Mouse (Mus musculus) ES-Bruce4 (cell line): ENCODE measurements around the gene Meis2. TPM values are rescaled to one million over a fixed set of nuclear protein-coding genes. Genes with fewer than 3 reads are reported as not detected.

Experiments
- H3K27ac ChIP-seq: 2 replicates; pipeline ENCODE4 v1.5.1; 2012; ENCODE audit warnings: low read length, inconsistent platforms; ENCODE audit not compliant: insufficient read depth
- H3K27me3 ChIP-seq: 2 replicates; pipeline ENCODE4 v1.6.1; 2012; ENCODE audit warnings: mild to moderate bottlenecking, low read length, inconsistent platforms; ENCODE audit not compliant: control insufficient read depth, poor library complexity, insufficient read depth, severe bottlenecking
- H3K36me3 ChIP-seq: 2 replicates; pipeline ENCODE4 v1.6.1; 2012; ENCODE audit warnings: inconsistent platforms, mild to moderate bottlenecking, low read length, moderate library complexity; ENCODE audit not compliant: control insufficient read depth, poor library complexity, insufficient read depth, severe bottlenecking
- H3K4me1 ChIP-seq: one replicate; pipeline ENCODE4 v1.8.1; 2011; ENCODE audit warnings: low read length; ENCODE audit not compliant: control insufficient read depth, insufficient read depth
- H3K4me3 ChIP-seq: 2 replicates; pipeline ENCODE4 v1.5.1; 2011; ENCODE audit warnings: low read depth, mild to moderate bottlenecking, low read length
- H3K9ac ChIP-seq: 2 replicates; pipeline ENCODE4 v1.6.1; 2012; ENCODE audit warnings: low read depth, mild to moderate bottlenecking, inconsistent platforms; ENCODE audit not compliant: poor library complexity, severe bottlenecking
- H3K9me3 ChIP-seq: replicated peaks from 2 replicates; pipeline ENCODE4 v1.6.1; 2012; ENCODE audit warnings: mild to moderate bottlenecking, low read length, inconsistent platforms; ENCODE audit not compliant: control insufficient read depth, poor library complexity, insufficient read depth, severe bottlenecking
- CTCF ChIP-seq: IDR thresholded peaks from one replicate; pipeline ENCODE4 v1.8.1; 2011; ENCODE audit warnings: low read depth, low read length
- EP300 ChIP-seq: IDR thresholded peaks from 2 replicates; pipeline ENCODE4 v1.6.1; 2011; ENCODE audit warnings: low read depth, low read length; ENCODE audit not compliant: insufficient read depth
- POLR2A ChIP-seq: IDR thresholded peaks from one replicate; pipeline ENCODE4 v1.8.1; 2011; ENCODE audit warnings: low read length; ENCODE audit not compliant: insufficient read depth
- polyA plus RNA-seq: library from polyadenylated mRNA; stranded (reverse); fragments of >200 nt; gene quantifications from 2 replicates; pipeline ENCODE4 v1.2.4, GENCODE M21; 2011; ENCODE audit warnings: low read depth; ENCODE audit not compliant: missing spikeins, insufficient read depth, insufficient read length

Meis2 gene
- polyA plus RNA-seq, 1 experiment = 1.5 TPM

GRCm38 (mm10) chr2:115888336-115889077, 177.1 kb downstream of the Meis2 start:
- Histone ChIP-seq H3K27me3 (no peaks in the 10 kb centered on the region; the same call in 1 of the 2 replicates), H3K36me3 (no peaks in the 10 kb centered on the region), H3K9me3 (no peaks in the 10 kb centered on the region), H3K4me3 (no peak overlapping the region), H3K27ac (no peak overlapping the region), H3K4me1 (no peaks in the 10 kb centered on the region), H3K9ac (no peak overlapping the region)
- TF ChIP-seq CTCF (no peak), EP300 (no peak), POLR2A (no peak)

- Histone ChIP-seq H3K27me3 (no peaks in the 10 kb centered on the region), H3K4me3 (no peak overlapping the region), H3K4me1 (no peaks in the 10 kb centered on the region), H3K9ac (no peak overlapping the region), H3K9me3 (no peaks in the 10 kb centered on the region), H3K36me3 (no peaks in the 10 kb centered on the region), H3K27ac (no peak overlapping the region)
- TF ChIP-seq CTCF = no peak
- no peak for TF ChIP-seq POLR2A
- TF ChIP-seq EP300 = no peak
Observed at GRCm38 (mm10) chr2:115887631-115888030, 178.0 kb downstream of the Meis2 start.

GRCm38 (mm10) chr2:115884184-115884583, 181.5 kb downstream of the Meis2 start:
- TF ChIP-seq CTCF (no peak), POLR2A (no peak), EP300 (no peak)
- no peaks in the 10 kb centered on the region for H3K36me3 ChIP-seq
- H3K4me1 ChIP-seq = no peaks in the 10 kb centered on the region
- H3K9me3 ChIP-seq = no peaks in the 10 kb centered on the region
- H3K4me3 ChIP-seq = no peak overlapping the region
- no peak overlapping the region for H3K9ac ChIP-seq
- no peaks in the 10 kb centered on the region for H3K27me3 ChIP-seq
- H3K27ac ChIP-seq = no peak overlapping the region

GRCm38 (mm10) chr2:115883520-115883919, 182.1 kb downstream of the Meis2 start:
- no peak overlapping the region for H3K9ac ChIP-seq
- H3K4me3 ChIP-seq = no peak overlapping the region
- TF ChIP-seq EP300 = no peak
- no peak for TF ChIP-seq POLR2A
- no peak for TF ChIP-seq CTCF
- no peaks in the 10 kb centered on the region for H3K9me3 ChIP-seq
- no peaks in the 10 kb centered on the region for H3K36me3 ChIP-seq
- no peak overlapping the region for H3K27ac ChIP-seq
- H3K4me1 ChIP-seq = no peaks in the 10 kb centered on the region
- H3K27me3 ChIP-seq = no peaks in the 10 kb centered on the region

- Histone ChIP-seq H3K4me1 (no peaks in the 10 kb centered on the region), H3K9ac (no peak overlapping the region), H3K9me3 (no peaks in the 10 kb centered on the region), H3K36me3 (no peaks in the 10 kb centered on the region), H3K27me3 (no peaks in the 10 kb centered on the region), H3K27ac (no peak overlapping the region), H3K4me3 (no peak overlapping the region)
- TF ChIP-seq CTCF (no peak), POLR2A (no peak), EP300 (no peak)
Observed at GRCm38 (mm10) chr2:115875802-115876531, 189.7 kb downstream of the Meis2 start.

GRCm38 (mm10) chr2:115872851-115873250, 192.8 kb downstream of the Meis2 start:
- H3K4me1 ChIP-seq = peaks cover 4% of the 10 kb centered on the region
- H3K27ac ChIP-seq = no peak overlapping the region

More at GRCm38 (mm10) chr2:115872851-115873250, 192.8 kb downstream of the Meis2 start:
- Histone ChIP-seq H3K36me3 (no peaks in the 10 kb centered on the region), H3K4me3 (no peak overlapping the region), H3K27me3 (no peaks in the 10 kb centered on the region), H3K9me3 (no peaks in the 10 kb centered on the region), H3K9ac (no peak overlapping the region)
- TF ChIP-seq POLR2A (no peak), EP300 (no peak), CTCF (no peak)
